Mouse (Mus musculus) limb, embryonic 10.5 days (tissue): ENCODE measurements around the gene Des. TPM values are rescaled to one million over a fixed set of nuclear protein-coding genes. Genes with fewer than 3 reads are reported as not detected.
A peak's percentile ranks its signal among the peaks of the same experiment; 100 is the strongest.

ENCODE experiments used
- DNase-seq: peaks from one replicate; pipeline ENCODE4 v3.0.0-alpha.2; 2017; ENCODE audit warnings: low spot score
- H3K27ac ChIP-seq: fragments of 300-500 bp; sonication (generic); 2 replicates; pipeline ENCODE4 v1.5.1; 2016; ENCODE audit warnings: mild to moderate bottlenecking
- H3K27me3 ChIP-seq: fragments of 300-500 bp; sonication (generic); 2 replicates; pipeline ENCODE4 v1.6.1; 2016; ENCODE audit warnings: low read depth, mild to moderate bottlenecking; ENCODE audit not compliant: poor library complexity, severe bottlenecking
- H3K36me3 ChIP-seq: fragments of 300-500 bp; sonication (generic); 2 replicates; pipeline ENCODE4 v1.6.1; 2016; ENCODE audit warnings: mild to moderate bottlenecking, moderate library complexity
- H3K4me1 ChIP-seq: fragments of 300-500 bp; sonication (generic); 2 replicates; pipeline ENCODE4 v1.6.1; 2016
- H3K4me3 ChIP-seq: fragments of 300-500 bp; sonication (generic); 2 replicates; pipeline ENCODE4 v1.5.1; 2016; ENCODE audit warnings: mild to moderate bottlenecking, moderate library complexity
- H3K9me3 ChIP-seq: fragments of 300-500 bp; sonication (generic); replicated peaks from 2 replicates; pipeline ENCODE4 v1.6.1; 2016; ENCODE audit warnings: mild to moderate bottlenecking
- WGBS: fragments of 180-500 bp; shearing (Covaris S2); methylation state at CpG from one replicate; pipeline ENCODE4 v1.1.7; 2016; 5-methylcytosine and 5-hydroxymethylcytosine counted together
- polyA plus RNA-seq: library from polyadenylated mRNA; unstranded; fragments of >200 nt; fragmentation: Nextera tagmentation; extraction: Ambion mirVana; gene quantifications from 2 replicates; pipeline ENCODE4 v1.2.1, GENCODE M21; 2016

The Des gene
- polyA plus RNA-seq, 1 experiment from 2014 or later, result 6.2 TPM

DNA sequence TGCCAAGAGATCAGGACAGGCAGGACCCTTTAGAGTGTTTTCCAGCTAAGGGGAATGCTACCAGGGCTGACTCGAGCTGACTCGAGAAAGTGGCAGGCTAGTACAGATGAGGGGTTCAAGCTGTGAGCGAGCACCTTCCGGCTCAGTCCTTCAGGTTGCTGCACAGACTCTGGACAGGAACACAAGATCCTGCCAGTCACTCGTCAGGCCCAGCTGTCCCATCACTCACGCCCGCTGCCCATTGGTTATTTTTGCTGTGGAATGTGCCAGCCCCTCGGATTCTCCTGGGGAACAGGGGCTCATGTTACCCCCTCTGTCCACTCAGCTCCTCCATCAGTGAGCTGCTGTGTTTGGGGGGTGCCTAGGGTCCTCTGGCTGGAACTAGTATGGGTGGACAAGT, 19.8 kb downstream of the Des start:
- Histone ChIP-seq H3K27me3 (peaks cover 45% of the 10 kb centered on the region), H3K4me3 (no peak overlapping the region), H3K4me1 (peaks cover 67% of the 10 kb centered on the region), H3K9me3 (no peaks in the 10 kb centered on the region), H3K36me3 (peaks cover 8% of the 10 kb centered on the region), H3K27ac (peak overlapping the region; percentile 11; the same call in 1 of the 2 replicates)
- DNase-seq, result no peak
- WGBS, result 66% methylated on average over 8 of the region's 8 CpGs

DNA sequence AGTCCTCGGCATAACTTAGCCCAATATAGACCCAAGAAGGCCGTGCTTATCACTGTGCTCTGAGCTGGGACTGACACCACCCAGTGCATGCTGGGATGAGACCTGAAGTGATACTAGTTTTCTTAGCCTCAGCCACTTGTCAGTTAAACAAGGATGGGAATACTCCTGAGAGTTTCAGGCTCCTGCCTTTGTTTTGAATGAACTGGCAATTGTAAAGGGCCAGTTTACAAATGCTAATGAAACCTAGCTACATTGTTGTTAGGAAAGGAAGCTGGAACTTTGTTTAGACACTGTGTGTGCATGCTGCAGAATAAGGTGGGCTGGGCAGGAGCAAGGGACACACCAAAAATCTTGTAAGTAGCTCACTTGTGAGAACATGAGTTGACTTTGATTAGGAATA, 20.8 kb downstream of the Des start:
- DNase-seq, result no peak
- WGBS, result 42% methylated on average over 2 of the region's 2 CpGs
- H3K9me3 ChIP-seq, result no peaks in the 10 kb centered on the region
- H3K27ac ChIP-seq, result peak overlapping the region; percentile 46; the same call in 1 of the 2 replicates
- H3K4me1 ChIP-seq, result peaks cover 67% of the 10 kb centered on the region
- H3K4me3 ChIP-seq, result peak overlapping the region; percentile 86; the same call in 1 of the 2 replicates
- peaks cover 46% of the 10 kb centered on the region for H3K27me3 ChIP-seq
- H3K36me3 ChIP-seq, result peaks cover 12% of the 10 kb centered on the region

DNA sequence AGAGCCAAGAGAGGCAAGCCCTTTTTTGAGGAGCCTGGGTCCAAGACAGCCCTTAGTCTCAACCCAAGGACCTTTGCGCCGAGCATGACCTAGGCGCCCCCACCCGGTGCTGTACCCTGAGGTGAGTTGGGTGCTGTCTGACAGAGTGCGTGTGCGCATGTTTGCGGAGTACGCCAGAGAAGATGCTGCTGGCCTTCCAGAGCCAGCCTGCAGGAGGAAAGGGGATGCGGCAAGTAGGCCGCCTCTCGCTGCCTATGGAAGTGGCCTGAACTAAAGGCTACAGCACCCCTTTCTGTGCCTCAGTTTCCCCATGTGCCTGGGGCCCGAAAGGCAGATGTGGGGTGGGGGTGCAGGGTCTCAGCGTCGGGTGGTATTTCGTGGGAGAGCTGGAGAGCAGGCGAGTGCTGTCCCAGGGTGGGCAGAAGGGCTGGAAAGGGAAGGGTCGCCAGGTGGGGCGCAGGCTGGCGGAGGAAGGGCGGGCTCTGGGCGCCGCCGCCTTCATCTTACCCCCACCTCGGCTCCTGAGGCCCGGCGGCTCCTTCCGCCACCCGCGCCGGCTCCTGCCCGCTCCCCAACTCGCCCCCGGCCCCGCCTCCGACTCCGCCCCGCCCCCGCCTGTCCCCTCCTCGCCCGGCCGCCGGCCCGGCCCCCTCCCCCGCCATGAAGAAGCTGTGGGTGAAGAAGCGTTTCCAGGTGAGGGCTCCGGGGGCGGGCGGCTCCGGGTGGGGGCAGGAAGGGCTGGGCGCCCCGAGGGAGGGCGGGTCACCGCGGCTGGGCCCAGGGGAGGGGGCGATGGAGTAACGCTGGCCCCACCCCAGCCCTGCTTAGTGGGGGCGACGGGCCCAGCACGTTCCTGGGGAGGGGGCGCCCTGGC, 21.6 kb downstream of the Des start:
- Histone ChIP-seq H3K4me3 (peak overlapping the region; percentile 86), H3K4me1 (peaks cover 69% of the 10 kb centered on the region), H3K27me3 (peaks cover 49% of the 10 kb centered on the region), H3K27ac (peak overlapping the region; percentile 90), H3K36me3 (peaks cover 12% of the 10 kb centered on the region), H3K9me3 (no peaks in the 10 kb centered on the region)
- DNase-seq, result peak; percentile 83
- WGBS, result 3% methylated on average over 42 of the region's 60 CpGs

DNA sequence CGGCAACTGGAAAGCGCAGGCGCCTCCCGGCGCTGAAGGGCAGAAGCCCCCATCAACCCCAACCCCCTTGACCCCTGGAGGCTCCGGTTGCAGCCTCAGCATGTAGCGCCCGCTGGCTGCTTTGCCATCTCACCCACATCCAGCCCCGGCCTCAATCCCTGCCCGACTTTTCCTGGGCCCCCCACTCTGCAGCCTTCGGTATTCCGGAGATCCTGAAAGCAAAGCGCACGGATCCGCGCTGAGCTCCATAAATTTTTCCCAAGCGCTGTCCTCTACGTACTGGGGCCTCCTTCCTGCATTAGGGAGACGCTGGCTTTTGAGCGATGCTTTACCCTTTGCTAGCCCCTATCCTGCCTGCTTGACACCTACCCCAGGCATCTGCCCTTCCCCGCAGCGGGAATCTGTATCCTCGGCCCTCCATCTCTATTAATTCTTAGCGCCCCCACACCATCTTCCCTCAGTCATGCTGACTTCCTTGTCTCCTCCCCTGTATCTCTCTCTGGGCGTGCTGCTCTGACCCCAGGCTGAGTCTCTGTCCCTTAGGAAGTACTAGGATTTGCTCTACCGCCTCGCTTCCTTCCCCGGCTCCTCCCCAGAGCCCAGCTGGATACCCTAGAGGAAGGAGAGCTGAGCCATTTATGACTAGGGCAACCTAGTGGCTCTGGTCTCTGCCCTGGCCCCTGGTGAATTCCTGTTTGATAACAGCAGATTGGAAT, 22.4 kb downstream of the Des start:
- peaks cover 74% of the 10 kb centered on the region for H3K4me1 ChIP-seq
- peaks cover 12% of the 10 kb centered on the region for H3K36me3 ChIP-seq
- peaks cover 50% of the 10 kb centered on the region for H3K27me3 ChIP-seq
- under 1% methylated on average over 24 of the region's 28 CpGs for WGBS
- peak; percentile 65 for DNase-seq
- peak overlapping the region; percentile 90 for H3K27ac ChIP-seq
- H3K9me3 ChIP-seq, result no peaks in the 10 kb centered on the region
- peak overlapping the region; percentile 86 for H3K4me3 ChIP-seq

DNA sequence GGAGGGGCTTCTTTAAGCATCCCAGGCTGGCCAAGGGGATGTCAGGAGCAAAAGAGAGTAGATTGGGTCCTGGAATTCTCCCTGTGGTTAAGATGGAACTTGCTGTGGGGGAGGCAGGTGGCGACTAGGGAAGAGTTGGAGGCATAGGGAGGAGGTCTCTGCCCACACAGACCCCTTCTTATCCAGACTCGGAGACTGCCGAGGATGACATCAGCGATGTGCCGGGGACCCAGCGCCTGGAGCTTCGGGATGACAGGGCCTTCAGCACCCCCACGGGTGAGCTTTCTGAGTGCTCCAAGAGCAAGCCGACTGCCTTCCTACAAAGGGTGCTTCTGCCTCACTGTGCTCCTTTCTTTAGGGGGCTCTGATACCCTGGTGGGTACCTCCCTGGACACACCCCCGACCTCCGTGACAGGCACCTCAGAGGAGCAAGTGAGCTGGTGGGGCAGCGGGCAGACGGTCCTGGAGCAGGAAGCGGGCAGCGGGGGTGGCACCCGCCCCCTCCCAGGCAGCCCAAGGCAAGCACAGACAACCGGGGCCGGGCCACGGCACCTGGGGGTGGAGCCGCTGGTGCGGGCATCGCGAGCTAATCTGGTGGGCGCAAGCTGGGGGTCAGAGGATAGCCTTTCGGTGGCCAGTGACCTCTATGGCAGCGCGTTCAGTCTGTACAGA, 24.5 kb downstream of the Des start:
- Histone ChIP-seq H3K4me3 (no peak overlapping the region), H3K27ac (0 out of 2 replicates have a peak overlapping the region, but pooled peaks have one; percentile 25), H3K4me1 (peaks cover 91% of the 10 kb centered on the region), H3K36me3 (peaks cover 18% of the 10 kb centered on the region), H3K27me3 (peaks cover 57% of the 10 kb centered on the region), H3K9me3 (no peaks in the 10 kb centered on the region)
- 86% methylated on average over 27 of the region's 27 CpGs for WGBS
- no peak for DNase-seq

DNA sequence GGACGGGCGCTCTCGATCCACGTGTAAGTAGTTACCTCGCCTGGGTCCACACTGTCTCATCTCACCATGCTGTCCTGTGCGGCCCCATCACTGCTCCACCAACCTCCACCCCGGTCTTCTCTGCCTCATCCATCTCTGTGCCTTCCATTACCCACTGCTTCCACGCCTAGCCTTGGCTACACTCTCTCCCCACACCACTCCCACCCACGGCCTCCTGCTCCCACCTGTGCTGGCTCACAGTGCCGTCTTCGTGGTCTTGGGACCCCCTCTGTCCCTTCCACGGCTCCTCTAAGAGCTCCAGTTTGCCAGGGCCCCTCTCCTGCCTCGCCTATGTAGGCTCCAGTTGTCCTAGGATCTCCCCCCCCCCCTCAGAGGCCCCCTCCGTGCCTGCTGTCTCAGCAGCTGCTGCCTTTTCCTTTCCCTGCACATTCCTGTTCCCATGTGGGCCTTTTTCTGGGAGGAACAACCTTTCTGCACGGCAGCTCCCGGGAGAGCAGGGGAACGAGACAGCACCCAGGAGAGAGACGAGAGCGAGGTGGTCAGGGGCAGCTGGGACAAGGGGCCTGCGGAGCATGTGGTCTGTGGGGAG, 25.1 kb downstream of the Des start:
- Histone ChIP-seq H3K9me3 (no peaks in the 10 kb centered on the region), H3K27me3 (peaks cover 63% of the 10 kb centered on the region), H3K27ac (no peak overlapping the region), H3K36me3 (peaks cover 22% of the 10 kb centered on the region), H3K4me1 (peaks cover 84% of the 10 kb centered on the region), H3K4me3 (no peak overlapping the region)
- DNase-seq, result no peak
- 73% methylated on average over 20 of the region's 20 CpGs for WGBS

DNA sequence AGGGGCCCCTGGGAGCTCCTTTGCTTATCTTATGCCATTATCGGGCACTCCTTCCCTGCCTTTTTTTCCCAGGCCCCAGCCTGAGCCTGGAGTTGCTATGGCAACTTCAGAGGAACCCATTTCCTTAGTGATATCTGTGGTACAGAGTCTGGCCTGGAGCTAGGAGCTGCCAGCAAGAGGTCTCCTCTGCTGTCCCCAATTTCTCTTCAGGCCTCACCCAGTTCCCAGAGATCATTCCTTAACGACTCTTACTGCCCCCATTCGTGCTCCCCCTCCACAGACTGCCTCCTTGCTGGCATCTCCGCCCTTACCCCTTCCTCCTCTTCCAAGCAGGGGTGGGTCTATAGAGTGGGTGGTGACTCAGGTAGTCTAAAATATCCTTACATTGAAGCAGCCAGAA, 26.0 kb downstream of the Des start:
- Histone ChIP-seq H3K27ac (no peak overlapping the region), H3K4me3 (no peak overlapping the region), H3K4me1 (peaks cover 75% of the 10 kb centered on the region), H3K27me3 (peaks cover 69% of the 10 kb centered on the region), H3K36me3 (peaks cover 28% of the 10 kb centered on the region), H3K9me3 (no peaks in the 10 kb centered on the region)
- WGBS, result 34% methylated on average over 4 of the region's 4 CpGs
- DNase-seq, result no peak

DNA sequence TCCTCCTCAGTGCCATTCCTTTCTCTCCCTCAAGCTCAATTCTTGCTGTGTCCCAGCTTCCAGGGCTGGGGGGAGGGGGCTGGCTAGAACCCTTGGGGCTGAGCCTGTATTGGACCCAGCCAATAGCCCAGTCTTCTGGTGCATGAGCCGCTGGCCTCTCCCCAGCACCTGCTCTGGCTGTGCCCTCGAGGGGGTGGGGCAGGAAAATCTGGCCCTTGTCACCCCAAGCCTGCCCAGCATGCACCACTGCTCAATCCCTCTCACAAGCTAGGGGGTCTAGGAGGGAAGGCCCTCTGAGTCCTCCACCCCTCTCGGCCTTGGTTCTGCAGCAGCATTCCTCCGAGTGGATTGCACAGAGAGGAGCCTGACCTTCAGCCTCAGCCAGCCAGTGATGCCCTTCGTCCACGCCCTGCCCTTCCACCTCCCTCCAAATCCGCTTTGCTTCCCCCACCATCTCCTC, 27.4 kb downstream of the Des start:
- peak; percentile 44 for DNase-seq
- H3K36me3 ChIP-seq, result peaks cover 34% of the 10 kb centered on the region
- H3K27ac ChIP-seq, result peak overlapping the region; percentile 66; the same call in 1 of the 2 replicates
- no peaks in the 10 kb centered on the region for H3K9me3 ChIP-seq
- peaks cover 62% of the 10 kb centered on the region for H3K4me1 ChIP-seq
- WGBS, result 19% methylated on average over 7 of the region's 7 CpGs
- H3K4me3 ChIP-seq, result peak overlapping the region; percentile 46
- H3K27me3 ChIP-seq, result peaks cover 64% of the 10 kb centered on the region

DNA sequence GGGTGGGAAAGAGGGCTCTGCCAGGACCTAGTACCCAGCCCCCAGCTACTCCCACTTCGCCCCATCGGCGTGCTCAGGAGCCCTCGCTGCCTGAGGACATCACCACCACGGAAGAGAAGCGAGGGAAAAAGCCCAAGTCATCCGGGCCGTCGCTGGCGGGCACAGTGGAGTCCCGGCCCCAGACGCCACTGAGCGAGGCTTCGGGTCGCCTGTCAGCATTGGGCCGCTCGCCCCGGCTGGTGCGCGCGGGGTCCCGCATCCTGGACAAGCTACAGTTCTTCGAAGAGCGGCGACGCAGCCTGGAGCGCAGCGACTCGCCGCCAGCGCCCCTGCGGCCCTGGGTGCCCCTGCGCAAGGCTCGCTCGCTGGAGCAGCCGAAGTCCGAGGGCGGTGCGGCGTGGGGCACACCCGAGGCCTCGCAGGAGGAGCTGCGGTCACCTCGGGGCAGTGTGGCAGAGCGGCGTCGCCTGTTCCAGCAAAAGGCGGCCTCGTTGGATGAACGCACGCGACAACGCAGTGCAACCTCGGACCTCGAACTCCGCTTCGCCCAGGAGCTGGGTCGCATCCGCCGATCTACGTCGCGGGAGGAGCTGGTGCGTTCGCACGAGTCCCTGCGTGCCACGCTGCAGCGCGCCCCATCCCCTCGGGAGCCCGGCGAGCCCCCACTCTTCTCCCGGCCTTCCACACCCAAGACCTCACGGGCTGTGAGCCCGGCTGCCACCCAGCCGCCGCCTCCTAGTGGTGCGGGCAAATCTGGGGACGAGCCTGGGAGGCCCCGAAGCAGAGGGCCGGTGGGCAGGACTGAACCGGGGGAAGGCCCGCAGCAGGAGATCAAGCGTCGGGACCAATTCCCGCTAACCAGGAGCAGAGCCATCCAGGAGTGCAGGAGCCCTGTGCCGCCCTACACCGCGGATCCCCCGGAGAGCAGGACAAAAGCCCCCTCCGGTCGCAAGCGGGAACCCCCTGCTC, 28.1 kb downstream of the Des start:
- H3K9me3 ChIP-seq, result no peaks in the 10 kb centered on the region
- peaks cover 64% of the 10 kb centered on the region for H3K27me3 ChIP-seq
- peaks cover 61% of the 10 kb centered on the region for H3K4me1 ChIP-seq
- peak; percentile 65 for DNase-seq
- WGBS, result 5% methylated on average over 94 of the region's 94 CpGs
- H3K4me3 ChIP-seq, result peak overlapping the region; percentile 46
- H3K36me3 ChIP-seq, result peaks cover 34% of the 10 kb centered on the region
- H3K27ac ChIP-seq, result peak overlapping the region; percentile 66

DNA sequence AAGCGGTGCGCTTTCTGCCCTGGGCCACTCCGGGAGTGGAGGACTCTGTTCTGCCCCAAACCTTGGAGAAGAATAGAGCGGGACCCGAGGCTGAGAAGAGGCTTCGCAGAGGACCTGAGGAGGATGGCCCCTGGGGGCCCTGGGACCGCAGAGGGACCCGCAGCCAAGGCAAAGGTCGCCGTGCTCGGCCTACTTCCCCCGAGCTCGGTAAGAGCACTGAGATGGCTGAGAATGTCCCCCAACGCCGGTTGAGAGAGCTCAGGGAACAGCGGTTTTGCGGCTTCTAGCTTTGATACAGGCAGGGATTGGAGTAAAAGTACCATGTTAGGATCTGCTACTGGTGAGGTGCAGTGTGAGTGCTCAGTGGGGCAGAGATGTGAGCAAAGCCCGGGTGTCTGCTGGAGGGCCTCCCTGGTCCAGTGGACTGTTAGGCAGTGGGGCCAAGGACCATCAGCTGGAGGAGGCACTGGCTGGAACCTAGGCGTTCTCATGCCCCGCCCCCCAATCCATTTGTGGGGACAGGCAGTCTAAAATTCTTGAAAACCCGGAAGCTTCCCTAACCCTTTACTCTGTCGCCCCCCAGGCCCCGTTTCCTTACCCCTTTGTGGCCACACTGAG, 28.9 kb downstream of the Des start:
- no peaks in the 10 kb centered on the region for H3K9me3 ChIP-seq
- peak overlapping the region; percentile 66 for H3K27ac ChIP-seq
- 24% methylated on average over 23 of the region's 23 CpGs for WGBS
- H3K4me1 ChIP-seq, result peaks cover 60% of the 10 kb centered on the region
- peaks cover 34% of the 10 kb centered on the region for H3K36me3 ChIP-seq
- H3K4me3 ChIP-seq, result peak overlapping the region; percentile 46
- peak; percentile 55 for DNase-seq
- H3K27me3 ChIP-seq, result peaks cover 64% of the 10 kb centered on the region

DNA sequence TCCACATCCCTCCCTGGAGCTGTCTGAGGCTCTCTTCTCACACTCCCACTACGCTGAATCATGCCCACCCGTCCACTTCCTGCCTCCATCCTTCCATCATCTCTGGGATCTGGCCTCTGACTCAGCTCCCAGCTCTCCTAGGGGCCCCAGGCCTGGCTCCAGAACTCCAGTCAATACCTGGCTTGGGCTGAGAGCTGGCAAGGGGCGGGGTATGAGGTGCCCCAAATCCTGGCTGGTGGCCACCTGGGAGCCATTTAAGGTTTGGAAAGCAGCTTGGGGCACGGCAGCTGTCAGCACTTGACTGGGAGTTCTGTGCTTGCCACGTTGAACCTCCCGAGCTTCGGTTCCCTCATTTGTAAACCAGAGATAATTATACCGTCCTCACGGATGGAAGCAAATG, 33.0 kb downstream of the Des start:
- H3K36me3 ChIP-seq, result peaks cover 39% of the 10 kb centered on the region
- no peak for DNase-seq
- H3K4me3 ChIP-seq, result no peak overlapping the region
- H3K27ac ChIP-seq, result peak overlapping the region; percentile 46; the same call in 1 of the 2 replicates
- H3K4me1 ChIP-seq, result peaks cover 24% of the 10 kb centered on the region
- no peaks in the 10 kb centered on the region for H3K9me3 ChIP-seq
- peaks cover 27% of the 10 kb centered on the region for H3K27me3 ChIP-seq
- 77% methylated on average over 9 of the region's 9 CpGs for WGBS
